Mouse (Mus musculus) testis, adult 2 months (tissue): Measurements from ENCODE around the gene Luc7l.

Source experiments
- CTCF ChIP-seq: fragments of 200-500 bp; IDR thresholded peaks from 2 replicates; pipeline ENCODE4 v1.5.1; 2012; ENCODE audit warnings: low read depth, mild to moderate bottlenecking, inconsistent platforms, low read length, moderate library complexity; ENCODE audit not compliant: control insufficient read depth, insufficient read depth, insufficient replicate concordance
- POLR2A ChIP-seq: fragments of 200-500 bp; IDR thresholded peaks from 2 replicates; pipeline ENCODE4 v1.6.1; 2012; ENCODE audit warnings: low read depth, mild to moderate bottlenecking, inconsistent platforms, low read length, moderate library complexity; ENCODE audit not compliant: control insufficient read depth

GRCm38 (mm10) chr17:26225150-26225549 lies 27.5 kb upstream of the Luc7l start:
- TF ChIP-seq CTCF: no peak
- no peak for TF ChIP-seq POLR2A
